Mouse (Mus musculus) hindbrain, embryonic 15.5 days (tissue): ENCODE results near the gene Slc9a2. TPM values are rescaled to one million over a fixed set of nuclear protein-coding genes. Genes with fewer than 3 reads are reported as not detected.
"Not testable (repeated sequence)": the region's sequence is repeated elsewhere in the genome, so short reads cannot be mapped to it uniquely, and the experiment has no call there.

Experiments
- ATAC-seq: fragments of 200-750 bp; cut with Nextera tagmentation; 2 replicates; pipeline ENCODE4 v1.8.0; 2017; ENCODE audit warnings: low read depth, moderate number of reproducible peaks, moderate TSS enrichment; ENCODE audit not compliant: low FRiP score
- H3K27ac ChIP-seq: fragments of 300-500 bp; sonication (generic); replicated peaks from 2 replicates; pipeline ENCODE4 v1.5.1; 2015; ENCODE audit warnings: mild to moderate bottlenecking, inconsistent platforms
- H3K27me3 ChIP-seq: fragments of 300-500 bp; sonication (generic); 2 replicates; pipeline ENCODE4 v1.6.1; 2015; ENCODE audit warnings: control low read depth, inconsistent platforms
- H3K36me3 ChIP-seq: fragments of 300-500 bp; sonication (generic); 2 replicates; pipeline ENCODE4 v1.6.1; 2015; ENCODE audit warnings: control low read depth, inconsistent platforms
- H3K4me1 ChIP-seq: fragments of 300-500 bp; sonication (generic); replicated peaks from 2 replicates; pipeline ENCODE4 v1.6.1; 2015; ENCODE audit warnings: control low read depth, inconsistent platforms
- H3K4me2 ChIP-seq: fragments of 300-500 bp; sonication (generic); 2 replicates; pipeline ENCODE4 v1.6.1; 2015; ENCODE audit warnings: moderate library complexity, mild to moderate bottlenecking, inconsistent platforms
- H3K4me3 ChIP-seq: fragments of 300-500 bp; sonication (generic); 2 replicates; pipeline ENCODE4 v1.5.1; 2015; ENCODE audit warnings: mild to moderate bottlenecking, inconsistent platforms
- H3K9ac ChIP-seq: fragments of 300-500 bp; sonication (generic); 2 replicates; pipeline ENCODE4 v1.6.1; 2015; ENCODE audit warnings: inconsistent platforms
- H3K9me3 ChIP-seq: fragments of 300-500 bp; sonication (generic); 2 replicates; pipeline ENCODE4 v1.6.1; 2016; ENCODE audit warnings: control low read depth, inconsistent platforms
- WGBS: fragments of 180-500 bp; shearing (Covaris S2); methylation state at CpG from one replicate; pipeline ENCODE4 v1.1.7; 2015; 5-methylcytosine and 5-hydroxymethylcytosine counted together
- polyA plus RNA-seq: library from polyadenylated mRNA; unstranded; fragments of >200 nt; fragmentation: Nextera tagmentation; extraction: Ambion mirVana; gene quantifications from 2 replicates; pipeline ENCODE4 v1.2.1, GENCODE M21; 2015

Slc9a2 gene
- polyA plus RNA-seq, 1 experiment from 2014 or later = 0.39 TPM

DNA sequence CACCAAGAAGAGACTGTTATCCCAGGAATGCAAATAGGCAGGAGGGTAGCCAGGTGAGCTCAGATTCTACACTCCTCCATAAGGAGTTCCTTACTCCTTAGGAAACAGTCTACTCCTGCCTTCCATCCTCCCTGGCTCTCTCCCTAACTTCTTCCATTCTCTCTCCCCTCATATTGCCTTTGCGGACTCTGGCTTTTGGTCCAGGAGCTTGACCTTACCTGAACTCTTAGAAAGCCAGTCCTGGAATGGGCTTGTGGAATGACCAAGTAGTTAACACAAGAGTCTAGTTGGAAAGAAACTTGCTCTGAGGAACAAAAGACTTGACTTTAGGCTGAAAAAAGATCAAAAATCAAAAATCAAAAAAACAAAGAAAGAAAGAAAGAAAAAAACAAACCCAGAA is 48.3 kb downstream of the Slc9a2 start:
- ATAC-seq = no peak
- H3K27ac ChIP-seq = no peak overlapping the region
- no peak overlapping the region for H3K4me2 ChIP-seq
- 97% methylated on average over 1 of the region's 1 CpGs for WGBS
- no peaks in the 10 kb centered on the region for H3K27me3 ChIP-seq
- no peaks in the 10 kb centered on the region for H3K36me3 ChIP-seq
- no peaks in the 10 kb centered on the region for H3K4me1 ChIP-seq
- H3K4me3 ChIP-seq = no peak overlapping the region
- H3K9ac ChIP-seq = no peak overlapping the region
- no peaks in the 10 kb centered on the region for H3K9me3 ChIP-seq

DNA sequence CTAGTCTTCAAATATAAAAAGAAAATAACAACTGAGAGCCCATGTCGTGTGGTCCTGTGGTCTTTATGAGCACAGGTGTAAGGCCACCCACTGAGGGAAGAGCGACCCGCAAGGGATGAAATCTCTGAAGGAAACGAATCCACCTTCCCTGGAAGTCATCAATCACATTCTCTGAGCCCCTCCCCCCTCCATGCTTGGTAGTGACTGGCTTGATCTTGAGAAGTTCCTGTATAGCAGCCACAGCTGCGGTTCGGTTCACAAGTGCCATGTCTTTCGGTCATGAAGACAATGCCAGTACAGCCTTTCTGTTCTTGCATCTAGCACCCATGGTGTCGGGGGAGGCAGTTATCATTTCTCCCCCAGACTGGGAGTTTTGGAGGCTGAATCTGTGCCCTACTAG is 57.3 kb downstream of the Slc9a2 start:
- no peaks in the 10 kb centered on the region for H3K9me3 ChIP-seq
- H3K4me2 ChIP-seq = no peak overlapping the region
- no peaks in the 10 kb centered on the region for H3K4me1 ChIP-seq
- H3K27ac ChIP-seq = no peak overlapping the region
- no peak overlapping the region for H3K4me3 ChIP-seq
- no peak for ATAC-seq
- no peaks in the 10 kb centered on the region for H3K36me3 ChIP-seq
- 81% methylated on average over 8 of the region's 8 CpGs for WGBS
- H3K9ac ChIP-seq = no peak overlapping the region
- H3K27me3 ChIP-seq = no peaks in the 10 kb centered on the region

DNA sequence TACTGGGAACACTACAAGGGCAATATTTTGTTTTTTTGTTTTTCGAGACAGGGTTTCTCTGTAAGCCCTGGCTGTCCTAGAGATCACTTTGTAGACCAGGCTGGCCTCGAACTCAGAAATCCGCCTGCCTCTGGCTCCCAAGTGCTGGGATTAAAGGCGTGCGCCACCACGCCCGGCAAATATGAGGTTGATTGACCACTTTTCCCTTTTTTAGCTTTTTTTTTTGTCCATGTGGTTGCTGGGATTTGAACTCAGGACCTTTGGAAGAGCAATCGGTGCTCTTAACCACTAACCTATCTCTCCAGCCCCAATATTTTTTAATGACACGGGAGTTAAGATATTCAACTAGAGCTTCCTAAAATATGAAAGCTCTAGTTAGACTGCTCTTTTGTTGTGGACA is 57.9 kb downstream of the Slc9a2 start:
- not testable (repeated sequence) for H3K9ac ChIP-seq, H3K36me3 ChIP-seq, H3K4me3 ChIP-seq, H3K27me3 ChIP-seq, H3K4me2 ChIP-seq, H3K9me3 ChIP-seq, H3K4me1 ChIP-seq, ATAC-seq, H3K27ac ChIP-seq
- 95% methylated on average over 9 of the region's 9 CpGs for WGBS

DNA sequence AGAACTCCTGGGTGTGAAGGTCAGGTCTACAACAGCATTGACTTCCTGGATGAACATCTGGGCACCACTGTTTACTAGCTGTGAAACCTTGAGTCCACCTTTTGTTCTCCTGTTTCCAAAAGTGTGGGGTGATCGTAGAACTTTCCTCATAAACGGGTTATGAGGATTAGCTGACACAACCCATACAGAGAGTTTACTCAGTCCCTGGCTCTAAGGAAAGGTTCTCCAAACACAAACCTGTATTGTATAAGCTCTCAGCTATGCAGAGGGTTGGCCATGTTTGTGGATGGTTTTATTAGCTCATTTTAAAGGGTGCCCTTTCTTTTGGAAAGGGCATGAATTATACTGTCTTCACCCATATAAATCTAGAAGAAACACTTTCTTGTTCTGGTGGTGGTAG is 60.4 kb downstream of the Slc9a2 start:
- H3K27me3 ChIP-seq = no peaks in the 10 kb centered on the region
- no peak overlapping the region for H3K9ac ChIP-seq
- 78% methylated on average over 2 of the region's 2 CpGs for WGBS
- no peak overlapping the region for H3K27ac ChIP-seq
- no peaks in the 10 kb centered on the region for H3K9me3 ChIP-seq
- ATAC-seq = no peak
- H3K4me1 ChIP-seq = no peaks in the 10 kb centered on the region
- H3K4me2 ChIP-seq = no peak overlapping the region
- H3K4me3 ChIP-seq = no peak overlapping the region
- no peaks in the 10 kb centered on the region for H3K36me3 ChIP-seq

DNA sequence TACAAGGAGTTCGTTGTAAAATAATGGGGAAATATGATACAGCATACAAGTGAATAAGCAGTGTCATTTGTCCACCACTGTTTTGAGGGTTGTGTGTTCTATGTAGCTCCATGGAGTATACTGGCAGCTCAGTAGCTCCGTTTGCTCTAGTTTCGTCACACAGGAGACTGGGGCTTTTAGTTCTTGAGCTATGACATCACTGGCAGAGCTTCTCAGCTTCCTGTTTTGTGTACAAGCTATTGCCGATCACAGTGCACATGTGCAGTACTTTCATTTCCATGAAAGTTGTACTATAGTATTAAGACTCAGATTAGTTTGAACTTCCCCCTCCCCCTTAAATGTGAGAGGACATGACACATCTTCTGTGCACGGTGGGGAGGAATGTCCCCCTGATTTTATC is 65.7 kb downstream of the Slc9a2 start:
- Histone ChIP-seq H3K4me2 (no peak overlapping the region), H3K9ac (no peak overlapping the region), H3K4me1 (no peaks in the 10 kb centered on the region), H3K27ac (no peak overlapping the region), H3K27me3 (no peaks in the 10 kb centered on the region), H3K4me3 (no peak overlapping the region), H3K9me3 (no peaks in the 10 kb centered on the region), H3K36me3 (no peaks in the 10 kb centered on the region)
- WGBS = 92% methylated on average over 5 of the region's 5 CpGs
- ATAC-seq = no peak

DNA sequence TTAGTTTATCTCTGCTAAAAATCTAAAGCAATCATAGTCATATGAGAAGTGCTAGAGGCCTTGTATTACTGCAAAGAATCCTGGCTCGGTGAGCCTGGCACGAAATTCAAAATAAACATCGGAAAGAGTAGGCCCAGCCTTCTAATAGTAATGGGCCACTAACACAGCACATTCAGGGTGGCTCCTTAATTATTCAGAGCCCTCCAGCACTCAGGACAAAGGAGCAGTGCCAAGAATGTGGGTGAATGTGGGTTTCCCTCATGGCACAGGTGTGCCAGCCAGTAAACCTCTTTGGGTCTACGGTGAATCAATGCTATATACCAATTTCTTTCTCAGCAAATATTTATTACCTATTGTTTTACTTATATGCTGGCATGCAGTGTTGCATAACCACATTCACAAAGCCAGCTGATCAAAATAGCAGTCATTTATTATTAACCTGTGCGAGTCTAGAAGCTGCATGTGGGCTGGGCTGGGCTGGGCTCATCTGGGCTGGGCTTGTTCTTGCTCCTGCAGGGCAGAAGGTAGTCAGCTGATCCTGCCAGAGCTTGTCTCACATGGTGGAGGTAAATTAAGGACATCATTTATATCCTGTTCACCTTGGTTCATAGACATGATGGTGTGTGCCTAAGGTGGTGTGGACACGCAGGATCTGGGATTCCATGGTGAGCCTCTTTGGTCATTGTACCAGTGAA is 79.5 kb downstream of the Slc9a2 start:
- H3K27me3 ChIP-seq = no peaks in the 10 kb centered on the region
- no peaks in the 10 kb centered on the region for H3K4me1 ChIP-seq
- ATAC-seq = no peak
- H3K36me3 ChIP-seq = no peaks in the 10 kb centered on the region
- H3K9me3 ChIP-seq = no peaks in the 10 kb centered on the region
- no peak overlapping the region for H3K27ac ChIP-seq
- H3K4me3 ChIP-seq = no peak overlapping the region
- WGBS = 88% methylated on average over 6 of the region's 6 CpGs
- no peak overlapping the region for H3K9ac ChIP-seq
- H3K4me2 ChIP-seq = no peak overlapping the region

DNA sequence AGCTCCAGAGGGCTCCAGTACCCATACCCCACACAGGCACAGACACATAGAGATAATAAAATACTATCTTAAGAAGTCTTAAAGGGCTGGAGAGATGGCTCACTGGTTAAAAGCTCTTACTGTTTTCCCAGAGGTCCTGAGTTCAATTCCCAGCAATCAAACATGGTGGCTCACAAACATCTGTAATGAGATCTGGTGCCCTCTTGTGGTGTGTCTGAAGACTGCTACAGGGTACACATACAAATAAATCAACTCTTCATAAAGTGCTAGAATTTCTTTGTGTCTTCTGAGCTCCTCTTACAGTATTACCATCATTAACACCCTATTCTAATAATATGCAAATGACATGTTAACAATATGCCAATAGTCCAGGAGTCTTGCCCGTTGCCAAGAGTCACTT is 83.7 kb downstream of the Slc9a2 start:
- Histone ChIP-seq H3K4me1 (no peaks in the 10 kb centered on the region), H3K9ac (no peak overlapping the region), H3K9me3 (no peaks in the 10 kb centered on the region), H3K27ac (no peak overlapping the region), H3K27me3 (no peaks in the 10 kb centered on the region), H3K4me2 (no peak overlapping the region), H3K36me3 (no peaks in the 10 kb centered on the region), H3K4me3 (no peak overlapping the region)
- 63% methylated on average over 1 of the region's 1 CpGs for WGBS
- ATAC-seq = no peak

DNA sequence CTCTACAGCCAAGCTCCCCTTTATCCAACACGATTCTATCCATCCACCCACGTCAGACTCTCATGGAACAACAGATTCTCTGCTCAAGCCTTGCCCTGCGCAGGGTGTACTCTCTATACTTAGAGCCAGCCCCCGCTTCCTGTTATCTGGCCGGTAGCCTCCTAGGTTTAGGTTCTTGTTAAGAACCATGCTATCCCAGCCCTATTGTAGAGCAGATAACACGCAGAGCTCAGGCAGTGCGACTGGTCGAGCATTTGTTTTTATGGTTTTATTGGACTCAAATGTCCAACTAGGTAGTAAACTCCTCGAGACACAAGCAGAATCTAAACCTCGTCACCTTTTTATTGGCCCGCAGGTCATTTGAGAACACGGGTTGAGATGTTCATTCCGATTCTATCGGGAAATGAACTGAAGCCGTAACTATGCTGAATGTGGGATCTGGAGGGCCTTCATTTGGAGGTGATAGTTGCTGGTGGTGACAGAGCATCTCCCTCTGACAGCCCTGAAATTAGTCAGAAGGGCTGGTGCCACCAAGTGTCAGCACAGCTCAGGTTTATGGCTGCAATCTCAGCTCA is 84.4 kb downstream of the Slc9a2 start:
- H3K9ac ChIP-seq = no peak overlapping the region
- no peak overlapping the region for H3K4me3 ChIP-seq
- no peaks in the 10 kb centered on the region for H3K9me3 ChIP-seq
- H3K27me3 ChIP-seq = no peaks in the 10 kb centered on the region
- no peaks in the 10 kb centered on the region for H3K36me3 ChIP-seq
- H3K27ac ChIP-seq = no peak overlapping the region
- H3K4me1 ChIP-seq = no peaks in the 10 kb centered on the region
- H3K4me2 ChIP-seq = no peak overlapping the region
- WGBS = 91% methylated on average over 15 of the region's 15 CpGs
- ATAC-seq = no peak

DNA sequence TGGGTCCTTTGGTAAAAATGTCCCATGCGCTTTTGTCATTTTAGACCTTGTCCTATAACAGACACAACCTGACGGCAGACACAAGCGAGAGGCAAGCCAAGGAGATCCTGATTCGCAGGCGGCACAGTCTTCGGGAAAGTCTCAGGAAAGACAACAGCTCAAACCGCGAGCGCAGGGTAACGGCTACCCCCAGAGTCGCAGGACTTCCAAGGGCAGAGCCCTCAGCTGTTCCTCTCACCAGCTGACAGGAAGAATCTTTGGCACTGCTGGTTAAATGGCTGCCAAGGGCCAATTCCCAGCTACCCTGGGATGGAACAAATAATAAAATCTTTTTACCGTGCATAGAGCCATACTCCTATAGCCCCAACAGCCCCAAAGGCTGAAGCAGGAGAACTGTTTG is 85.1 kb downstream of the Slc9a2 start:
- no peak overlapping the region for H3K27ac ChIP-seq
- no peak for ATAC-seq
- WGBS = 85% methylated on average over 12 of the region's 12 CpGs

DNA sequence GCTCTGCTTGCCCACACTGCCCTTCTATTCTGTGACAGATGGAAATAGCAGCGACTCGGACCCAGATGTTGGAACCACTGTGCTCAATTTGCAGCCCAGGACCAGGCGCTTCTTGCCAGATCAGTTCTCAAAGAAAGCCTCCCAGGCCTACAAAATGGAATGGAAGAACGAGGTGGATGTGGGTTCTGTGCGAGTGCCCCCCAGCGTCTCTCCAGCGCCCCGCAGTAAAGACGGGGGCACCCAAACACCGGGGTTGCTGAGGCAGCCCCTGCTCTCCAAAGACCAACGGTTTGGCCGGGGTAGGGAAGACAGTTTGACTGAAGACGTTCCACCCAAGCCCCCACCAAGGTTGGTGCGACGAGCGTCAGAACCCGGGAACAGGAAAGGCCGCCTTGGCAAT is 87.2 kb downstream of the Slc9a2 start:
- WGBS = 91% methylated on average over 18 of the region's 18 CpGs
- Histone ChIP-seq H3K4me2 (no peak overlapping the region), H3K27ac (no peak overlapping the region), H3K27me3 (no peaks in the 10 kb centered on the region), H3K9ac (no peak overlapping the region), H3K36me3 (no peaks in the 10 kb centered on the region), H3K4me1 (no peaks in the 10 kb centered on the region), H3K4me3 (no peak overlapping the region), H3K9me3 (no peaks in the 10 kb centered on the region)
- no peak for ATAC-seq

More for the DNA sequence above, 85.1 kb downstream of the Slc9a2 start:
- Histone ChIP-seq H3K36me3 (no peaks in the 10 kb centered on the region), H3K4me2 (no peak overlapping the region), H3K4me3 (no peak overlapping the region), H3K9ac (no peak overlapping the region), H3K27me3 (no peaks in the 10 kb centered on the region), H3K9me3 (no peaks in the 10 kb centered on the region), H3K4me1 (no peaks in the 10 kb centered on the region)

DNA sequence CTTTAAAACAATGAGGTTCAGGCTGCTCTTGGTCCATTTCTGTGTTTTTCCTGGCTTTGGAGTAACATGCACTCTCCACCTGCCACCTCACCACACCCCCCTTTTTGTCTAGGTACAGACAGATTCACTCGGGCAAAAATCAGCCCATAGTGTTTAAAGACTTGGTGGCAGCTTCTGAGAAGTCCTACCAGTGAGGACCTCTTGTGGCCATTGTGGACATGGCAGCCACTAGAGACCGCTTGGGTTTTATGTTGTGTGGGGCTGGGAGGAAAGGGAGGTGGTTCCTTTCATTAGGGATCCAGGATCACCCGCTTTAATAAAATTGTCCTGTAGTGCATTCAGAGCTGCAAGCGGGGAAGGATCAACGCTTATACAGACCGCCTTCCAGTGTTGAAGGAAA is 88.2 kb downstream of the Slc9a2 start:
- H3K9me3 ChIP-seq = no peaks in the 10 kb centered on the region
- no peak for ATAC-seq
- no peaks in the 10 kb centered on the region for H3K4me1 ChIP-seq
- H3K4me2 ChIP-seq = no peak overlapping the region
- no peak overlapping the region for H3K27ac ChIP-seq
- H3K36me3 ChIP-seq = 0 out of 2 replicates have a peak, but pooled peaks cover under 1% of the 10 kb centered on the region
- 32% methylated on average over 6 of the region's 6 CpGs for WGBS
- H3K27me3 ChIP-seq = no peaks in the 10 kb centered on the region
- H3K4me3 ChIP-seq = no peak overlapping the region
- H3K9ac ChIP-seq = no peak overlapping the region

DNA sequence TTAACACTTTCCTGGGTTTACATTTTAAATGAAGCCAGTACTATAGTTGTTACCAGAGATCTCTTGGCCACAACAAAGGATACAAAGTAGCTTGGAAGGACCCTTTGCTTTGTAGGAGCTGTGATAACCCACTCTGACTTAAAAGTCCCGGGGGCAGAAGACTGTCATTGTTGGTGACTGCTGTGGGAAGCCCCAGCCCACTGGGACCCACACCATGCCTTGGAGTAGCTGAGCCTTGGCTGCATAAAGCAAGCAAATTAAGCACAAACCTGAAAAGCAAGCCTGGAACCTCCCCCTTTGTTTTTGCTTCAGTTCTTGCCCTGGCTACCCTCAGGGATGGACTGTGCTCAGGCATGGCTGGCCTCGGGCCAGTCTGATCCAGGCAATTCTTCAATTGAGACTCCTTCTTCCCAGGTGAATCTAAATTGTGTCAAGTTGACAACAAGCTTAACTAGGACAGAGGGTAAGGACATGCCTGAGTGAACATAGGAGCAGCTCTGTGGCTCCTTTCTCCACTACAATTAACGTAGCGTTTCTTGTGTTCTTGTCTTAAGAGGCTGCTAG is 89.0 kb downstream of the Slc9a2 start:
- Histone ChIP-seq H3K27me3 (no peaks in the 10 kb centered on the region), H3K4me3 (no peak overlapping the region), H3K9ac (no peak overlapping the region), H3K4me2 (no peak overlapping the region), H3K36me3 (peaks cover 4% of the 10 kb centered on the region; the same call in 1 of the 2 replicates), H3K4me1 (no peaks in the 10 kb centered on the region), H3K9me3 (no peaks in the 10 kb centered on the region), H3K27ac (no peak overlapping the region)
- WGBS = 47% methylated on average over 4 of the region's 4 CpGs
- ATAC-seq = no peak; the same call in 1 of the 2 replicates
